ENCODE assay signal across 9 mouse cellular contexts in the genomic region with DNA sequence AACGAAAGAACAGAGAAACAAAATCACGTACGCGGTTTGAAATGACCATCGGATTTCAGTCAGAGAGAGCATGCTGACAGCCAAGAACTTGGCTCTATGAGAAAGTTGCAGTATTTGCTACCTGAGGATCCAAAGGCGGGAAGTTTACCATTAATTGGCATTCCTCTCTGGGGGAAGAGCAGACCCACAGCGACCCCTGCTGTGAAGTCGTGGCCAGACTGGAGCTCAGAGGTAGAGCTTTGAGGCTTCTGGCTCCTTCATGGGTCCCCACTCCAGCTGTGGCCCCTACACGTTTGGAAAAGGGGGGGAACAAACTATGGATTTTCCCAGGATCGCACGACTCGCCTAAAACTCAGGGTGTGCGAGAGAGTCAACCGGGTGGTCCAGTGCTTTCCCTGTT. TPM values are rescaled to one million over a fixed set of nuclear protein-coding genes. Genes with fewer than 3 reads are reported as not detected.
DNase-seq lines count a peak whose midpoint lies in the region; ATAC-seq lines count a peak whose summit lies in the region.
"Had no signal": no experiment of that assay in that cellular context is flagged by ENCODE, and none has a peak within 500 bp of the region (broad histone marks: within the 10 kb centered on the region; RNA-seq: fewer than 3 reads in every experiment).

No protein-coding gene starts in this region.

- no peaks in the 10 kb centered on the region for H3K4me1 ChIP-seq in midbrain, embryonic 11.5 days (ENCODE audit: control insufficient read depth, insufficient read depth, low read length)
- no peaks in the 10 kb centered on the region for H3K4me1 ChIP-seq in midbrain, embryonic 16.5 days (ENCODE audit: control insufficient read depth, insufficient read depth, low read length)
- H3K4me1 ChIP-seq in limb, embryonic 10.5 days = no peaks in the 10 kb centered on the region
- H3K4me1 ChIP-seq: megakaryocyte, embryonic 14.5 days had no signal

- H3K4me3 ChIP-seq in midbrain, embryonic 11.5 days (ENCODE audit: low read depth, low read length) = no peak overlapping the region
- H3K4me3 ChIP-seq in midbrain, embryonic 16.5 days (ENCODE audit: low read depth, low read length) = no peak overlapping the region
- no peak overlapping the region for H3K4me3 ChIP-seq in limb, embryonic 10.5 days
- H3K4me3 ChIP-seq: megakaryocyte, embryonic 14.5 days had no signal

- H3K9ac ChIP-seq in midbrain, embryonic 11.5 days (ENCODE audit: low read length) = no peak overlapping the region
- H3K9ac ChIP-seq in midbrain, embryonic 16.5 days (ENCODE audit: low read depth, low read length) = no peak overlapping the region

- intact Hi-C loops in heart, postnatal 25 days (cut with DNase I) = no loop called here
- intact Hi-C loops in gastrocnemius, postnatal 36 days (cut with DNase I) = no loop called here
- intact Hi-C loops in left cerebral cortex, postnatal 25 days (cut with DNase I) = no loop called here

- no peaks in the 10 kb centered on the region for H3K36me3 ChIP-seq in midbrain, embryonic 11.5 days (ENCODE audit: control insufficient read depth, insufficient read depth, low read length)
- H3K36me3 ChIP-seq in midbrain, embryonic 16.5 days (ENCODE audit: control insufficient read depth, insufficient read depth, low read length) = no peaks in the 10 kb centered on the region
- H3K36me3 ChIP-seq in limb, embryonic 10.5 days = no peaks in the 10 kb centered on the region

- ATAC-seq in midbrain, embryonic 11.5 days (ENCODE audit: low FRiP score) = peak; percentile 50; the same call in 1 of the 2 replicates
- ATAC-seq in midbrain, embryonic 16.5 days = no peak

- DNase-seq in heart, adult 11 months = peak; percentile 68
- DNase-seq in heart, postnatal 25 days (ENCODE audit: low spot score) = no peak
- DNase-seq in midbrain, embryonic 11.5 days (ENCODE audit: low spot score, missing footprints) = peak; percentile 84
- DNase-seq in limb, embryonic 10.5 days (ENCODE audit: low spot score) = peak; percentile 49
- peak; percentile 43 for DNase-seq in thymus, postnatal 25 days
- DNase-seq in gastrocnemius, postnatal 36 days = no peak
- no peak for DNase-seq in left cerebral cortex, postnatal 25 days (ENCODE audit: low spot score in 2 of 2)

- WGBS in midbrain, embryonic 11.5 days = 48% methylated on average over 14 of the region's 14 CpGs
- 50% methylated on average over 14 of the region's 14 CpGs for WGBS in midbrain, embryonic 16.5 days
- 40% methylated on average over 14 of the region's 14 CpGs for WGBS in limb, embryonic 10.5 days

- H3K27me3 ChIP-seq in midbrain, embryonic 11.5 days (ENCODE audit: control insufficient read depth, insufficient read depth, low read length) = no peaks in the 10 kb centered on the region
- no peaks in the 10 kb centered on the region for H3K27me3 ChIP-seq in midbrain, embryonic 16.5 days (ENCODE audit: control insufficient read depth, insufficient read depth, low read depth, low read length)
- H3K27me3 ChIP-seq in limb, embryonic 10.5 days (ENCODE audit: low read depth, poor library complexity, severe bottlenecking) = peaks cover 7% of the 10 kb centered on the region; the same call in 1 of the 2 replicates
- H3K27me3 ChIP-seq: megakaryocyte, embryonic 14.5 days had no signal

- H3K27ac ChIP-seq in midbrain, embryonic 11.5 days (ENCODE audit: low read depth, low read length) = no peak overlapping the region
- no peak overlapping the region for H3K27ac ChIP-seq in midbrain, embryonic 16.5 days (ENCODE audit: low read length)
- no peak overlapping the region for H3K27ac ChIP-seq in limb, embryonic 10.5 days

- no peak overlapping the region for H3K4me2 ChIP-seq in midbrain, embryonic 11.5 days
- no peak overlapping the region for H3K4me2 ChIP-seq in midbrain, embryonic 16.5 days (ENCODE audit: low read length)

- no peaks in the 10 kb centered on the region for H3K9me3 ChIP-seq in midbrain, embryonic 11.5 days (ENCODE audit: control insufficient read depth, low read length)
- no peaks in the 10 kb centered on the region for H3K9me3 ChIP-seq in midbrain, embryonic 16.5 days (replicated peaks; ENCODE audit: control insufficient read depth, low read length, poor library complexity, severe bottlenecking)
- H3K9me3 ChIP-seq in limb, embryonic 10.5 days (replicated peaks) = no peaks in the 10 kb centered on the region
- H3K9me3 ChIP-seq: megakaryocyte, embryonic 14.5 days had no signal

RNA-seq across cellular contexts. Expression of a gene that starts 3.1 kb away (rescaled TPM):
- not detected for total RNA-seq in heart, postnatal 25 days (2021)
- polyA plus RNA-seq in midbrain, embryonic 11.5 days (2014; fragmentation: Nextera tagmentation; extraction: Ambion mirVana) = not detected in 2 replicates
- polyA plus RNA-seq in midbrain, embryonic 16.5 days (2015; fragmentation: Nextera tagmentation; extraction: Ambion mirVana) = not detected in 2 replicates
- not detected in 2 replicates for polyA plus RNA-seq in limb, embryonic 10.5 days (2016; fragmentation: Nextera tagmentation; extraction: Ambion mirVana)
- not detected for total RNA-seq in gastrocnemius, postnatal 36 days (2021)
- total RNA-seq in left cerebral cortex, postnatal 25 days (2021) = not detected

RNA-seq across cellular contexts. Expression of a gene that starts 13.4 kb away (rescaled TPM):
- not detected for total RNA-seq in heart, postnatal 25 days (2021)
- polyA plus RNA-seq in midbrain, embryonic 11.5 days (2014; fragmentation: Nextera tagmentation; extraction: Ambion mirVana) = 0.26 TPM in 1 of 2 replicates, not detected in the other
- not detected in 2 replicates for polyA plus RNA-seq in midbrain, embryonic 16.5 days (2015; fragmentation: Nextera tagmentation; extraction: Ambion mirVana)
- not detected in 2 replicates for polyA plus RNA-seq in limb, embryonic 10.5 days (2016; fragmentation: Nextera tagmentation; extraction: Ambion mirVana)
- total RNA-seq in gastrocnemius, postnatal 36 days (2021) = not detected
- not detected for total RNA-seq in left cerebral cortex, postnatal 25 days (2021)

RNA-seq across cellular contexts. Expression of a gene that starts 50.7 kb away (rescaled TPM):
- total RNA-seq in heart, postnatal 25 days (2021) = not detected
- not detected in 2 replicates for polyA plus RNA-seq in midbrain, embryonic 11.5 days (2014; fragmentation: Nextera tagmentation; extraction: Ambion mirVana)
- polyA plus RNA-seq in midbrain, embryonic 16.5 days (2015; fragmentation: Nextera tagmentation; extraction: Ambion mirVana) = not detected in 2 replicates
- not detected in 2 replicates for polyA plus RNA-seq in limb, embryonic 10.5 days (2016; fragmentation: Nextera tagmentation; extraction: Ambion mirVana)
- not detected for total RNA-seq in gastrocnemius, postnatal 36 days (2021)
- not detected for total RNA-seq in left cerebral cortex, postnatal 25 days (2021)

Comparison
In these comparisons a context has a peak if more than half of its experiments do, and no peak if none do; other contexts are left out.
1. DNase-seq: peak in heart, adult 11 months (single experiment), midbrain, embryonic 11.5 days (single experiment), limb, embryonic 10.5 days (single experiment) and thymus, postnatal 25 days (single experiment); none in heart, postnatal 25 days (single experiment), gastrocnemius, postnatal 36 days (0 of 2) and left cerebral cortex, postnatal 25 days (0 of 2).